Mouse (Mus musculus): Measurements from ENCODE around the gene 1110017D15Rik. TPM values are rescaled to one million over a fixed set of nuclear protein-coding genes. Genes with fewer than 3 reads are reported as not detected.
A peak's percentile ranks its signal among the peaks of the same experiment; 100 is the strongest.

Gene 1110017D15Rik
- total and polyA plus RNA-seq, 3 experiments: 3.2 TPM; not detected in 2

DNA sequence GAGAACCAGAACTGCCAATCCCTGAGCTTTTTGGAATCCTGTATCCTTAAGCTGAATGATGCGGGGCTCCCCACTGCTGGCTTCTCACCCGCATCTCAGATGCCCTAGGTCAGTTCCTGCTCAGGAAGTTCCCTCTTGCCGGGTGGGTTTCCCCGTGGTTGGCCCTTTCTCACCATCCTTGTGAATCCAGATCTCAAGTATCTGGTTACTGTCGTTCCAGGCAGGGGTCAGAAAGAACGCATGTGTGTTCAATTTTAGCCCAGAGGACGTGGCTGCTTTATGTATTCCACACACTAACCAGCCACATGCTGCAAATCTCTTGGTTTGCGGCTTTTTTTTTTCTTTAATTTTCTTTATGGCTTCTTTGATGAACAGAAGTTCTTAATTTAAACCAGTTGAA lies 3.4 kb downstream of the 1110017D15Rik start:
- H3K79me2 ChIP-seq (replicated peaks; ENCODE audit: control insufficient read depth, insufficient read depth, low read length): no peaks in the 10 kb centered on the region
- no peaks in the 10 kb centered on the region for H3K27me3 ChIP-seq (ENCODE audit: control insufficient read depth, insufficient read depth, low read length)
- no peaks in the 10 kb centered on the region for H3K4me1 ChIP-seq (ENCODE audit: control insufficient read depth, insufficient read depth, low read length)
- no peak overlapping the region for H3K4me3 ChIP-seq
- no peak for TF ChIP-seq POLR2A (IDR thresholded peaks at IDR 0.05; ENCODE audit: insufficient read depth, low read depth, low read length)
- no peak for TF ChIP-seq EP300 (IDR thresholded peaks at IDR 0.05; ENCODE audit: insufficient read depth, low read depth, low read length)
- TF ChIP-seq CTCF (IDR thresholded peaks at IDR 0.05): no peak
- no peak overlapping the region for H3K27ac ChIP-seq
- H3K36me3 ChIP-seq (ENCODE audit: control insufficient read depth, insufficient read depth, low read length): no peaks in the 10 kb centered on the region
- DNase-seq: no peak
- intact Hi-C loops (cut with DNase I): no loop called here
- 22% methylated on average over 8 of the region's 8 CpGs for WGBS
- H3K9ac ChIP-seq (ENCODE audit: low read depth, low read length): no peak overlapping the region

GRCm38 (mm10) chr4:41513309-41513708 lies 3.8 kb downstream of the 1110017D15Rik start:
- intact Hi-C loops (cut with DNase I): no loop called here
- WGBS: 32% methylated on average over 4 of the region's 4 CpGs
- no peak overlapping the region for H3K9ac ChIP-seq (ENCODE audit: low read depth, low read length)
- H3K79me2 ChIP-seq (replicated peaks; ENCODE audit: control insufficient read depth, insufficient read depth, low read length): no peaks in the 10 kb centered on the region
- no peaks in the 10 kb centered on the region for H3K36me3 ChIP-seq (ENCODE audit: control insufficient read depth, insufficient read depth, low read length)
- no peak for DNase-seq
- H3K27me3 ChIP-seq (ENCODE audit: control insufficient read depth, insufficient read depth, low read length): no peaks in the 10 kb centered on the region
- TF ChIP-seq POLR2A (IDR thresholded peaks at IDR 0.05; ENCODE audit: insufficient read depth, low read depth, low read length): no peak
- H3K4me3 ChIP-seq: no peak overlapping the region
- H3K4me1 ChIP-seq (ENCODE audit: control insufficient read depth, insufficient read depth, low read length): no peaks in the 10 kb centered on the region
- no peak overlapping the region for H3K27ac ChIP-seq

DNA sequence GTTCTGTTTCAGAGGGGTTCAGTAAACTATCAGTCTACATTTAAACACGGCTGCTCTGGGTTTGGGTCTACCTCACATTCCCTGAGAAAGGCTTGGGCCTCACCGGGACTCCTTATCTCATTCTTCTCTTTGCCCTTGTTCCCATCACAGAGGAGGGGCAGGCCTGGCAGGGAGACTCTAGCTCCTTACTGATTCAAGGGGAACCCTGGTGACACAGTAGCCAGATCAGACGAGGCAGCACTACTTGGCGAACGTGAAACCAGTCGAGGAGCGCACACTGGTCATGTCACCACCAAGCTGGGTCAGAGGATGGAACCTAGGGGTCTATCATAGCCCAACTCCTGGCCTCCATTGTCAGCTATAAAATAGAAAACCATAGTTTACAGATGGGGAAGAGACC lies 9.1 kb downstream of the 1110017D15Rik start:
- Histone ChIP-seq H3K4me1 (ENCODE audit: control insufficient read depth, insufficient read depth, low read length) (peaks cover 6% of the 10 kb centered on the region; the same call in 1 of the 2 replicates), H3K79me2 (replicated peaks; ENCODE audit: control insufficient read depth, insufficient read depth, low read length) (no peaks in the 10 kb centered on the region), H3K36me3 (ENCODE audit: control insufficient read depth, insufficient read depth, low read length) (no peaks in the 10 kb centered on the region), H3K27me3 (ENCODE audit: control insufficient read depth, insufficient read depth, low read length) (no peaks in the 10 kb centered on the region), H3K9ac (ENCODE audit: low read depth, low read length) (no peak overlapping the region), H3K4me3 (no peak overlapping the region), H3K27ac (no peak overlapping the region)
- WGBS: 61% methylated on average over 7 of the region's 7 CpGs
- intact Hi-C loops (cut with DNase I): no loop called here
- TF ChIP-seq CTCF (IDR thresholded peaks at IDR 0.05) (no peak), POLR2A (IDR thresholded peaks at IDR 0.05; ENCODE audit: insufficient read depth, low read depth, low read length) (no peak), EP300 (IDR thresholded peaks at IDR 0.05; ENCODE audit: insufficient read depth, low read depth, low read length) (no peak)
- no peak for DNase-seq

GRCm38 (mm10) chr4:41507326-41507924 lies 9.7 kb downstream of the 1110017D15Rik start:
- Histone ChIP-seq H3K79me2 (replicated peaks; ENCODE audit: control insufficient read depth, insufficient read depth, low read length) (no peaks in the 10 kb centered on the region), H3K9ac (ENCODE audit: low read depth, low read length) (peak overlapping the region; percentile 52), H3K27me3 (ENCODE audit: control insufficient read depth, insufficient read depth, low read length) (no peaks in the 10 kb centered on the region), H3K4me3 (peak overlapping the region; percentile 58), H3K4me1 (ENCODE audit: control insufficient read depth, insufficient read depth, low read length) (peaks cover 6% of the 10 kb centered on the region; the same call in 1 of the 2 replicates), H3K36me3 (ENCODE audit: control insufficient read depth, insufficient read depth, low read length) (no peaks in the 10 kb centered on the region), H3K27ac (no peak overlapping the region; the same call in 1 of the 2 replicates)
- WGBS: 16% methylated on average over 22 of the region's 22 CpGs
- intact Hi-C loops (cut with DNase I): no loop called here
- DNase-seq: no peak
- TF ChIP-seq EP300 (IDR thresholded peaks at IDR 0.05; ENCODE audit: insufficient read depth, low read depth, low read length): no peak
- TF ChIP-seq POLR2A (IDR thresholded peaks at IDR 0.05; ENCODE audit: insufficient read depth, low read depth, low read length): no peak
- no peak for TF ChIP-seq CTCF (IDR thresholded peaks at IDR 0.05)

DNA sequence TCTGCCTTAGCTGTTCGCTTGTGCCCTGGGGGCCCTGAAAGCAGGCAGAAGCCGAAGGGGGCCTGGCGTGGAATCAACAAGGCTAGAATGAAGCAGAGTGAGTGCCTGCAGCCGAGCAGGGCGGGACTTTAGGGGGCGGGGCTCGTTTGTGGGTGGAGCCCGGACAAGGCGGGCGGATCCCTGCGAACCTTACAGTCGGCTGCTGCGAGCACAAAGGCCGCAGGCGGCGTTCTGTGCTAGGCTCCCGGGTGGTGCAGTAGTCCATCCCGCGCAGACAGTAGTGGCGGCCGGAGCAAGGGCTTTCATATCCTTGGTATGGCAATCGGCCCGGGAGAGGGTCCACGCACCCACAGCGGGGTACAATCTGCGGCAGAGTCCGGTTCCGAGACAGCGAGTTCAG lies 10.2 kb downstream of the 1110017D15Rik start:
- no peaks in the 10 kb centered on the region for H3K27me3 ChIP-seq (ENCODE audit: control insufficient read depth, insufficient read depth, low read length)
- under 1% methylated on average over 29 of the region's 29 CpGs for whole genome bisulfite sequencing
- H3K79me2 ChIP-seq (replicated peaks; ENCODE audit: control insufficient read depth, insufficient read depth, low read length): no peaks in the 10 kb centered on the region

DNA sequence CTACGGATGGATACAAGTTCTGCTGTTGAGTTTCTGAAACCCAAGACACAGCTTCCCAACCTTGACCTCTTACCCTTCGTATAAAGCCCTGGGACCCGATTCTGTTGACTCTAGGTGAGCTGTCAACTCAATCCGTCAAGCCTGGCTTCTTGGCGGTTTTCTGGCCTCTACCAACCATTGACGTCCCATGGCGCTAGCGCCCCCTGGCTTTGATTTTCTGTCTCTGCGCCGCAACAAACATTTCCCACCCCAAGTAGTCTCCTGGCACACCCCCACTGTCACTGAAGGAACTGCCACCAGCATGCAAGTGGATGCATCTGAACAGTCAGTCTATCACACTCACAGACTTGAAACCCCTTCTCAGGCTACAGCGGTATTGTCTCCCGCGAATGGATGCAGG lies 11.0 kb downstream of the 1110017D15Rik start:
- DNase-seq: peak; percentile 56 to 59
- H3K27me3 ChIP-seq (ENCODE audit: control insufficient read depth, insufficient read depth, low read length): no peaks in the 10 kb centered on the region
- H3K9ac ChIP-seq (ENCODE audit: low read depth, low read length): no peak overlapping the region
- H3K79me2 ChIP-seq (replicated peaks; ENCODE audit: control insufficient read depth, insufficient read depth, low read length): no peaks in the 10 kb centered on the region
- TF ChIP-seq EP300 (IDR thresholded peaks at IDR 0.05; ENCODE audit: insufficient read depth, low read depth, low read length): no peak
- TF ChIP-seq CTCF (IDR thresholded peaks at IDR 0.05): peak; percentile 69
- no peaks in the 10 kb centered on the region for H3K36me3 ChIP-seq (ENCODE audit: control insufficient read depth, insufficient read depth, low read length)
- H3K4me3 ChIP-seq: no peak overlapping the region
- WGBS: 17% methylated on average over 13 of the region's 13 CpGs
- peaks cover 6% of the 10 kb centered on the region; the same call in 1 of the 2 replicates for H3K4me1 ChIP-seq (ENCODE audit: control insufficient read depth, insufficient read depth, low read length)
- no peak overlapping the region for H3K27ac ChIP-seq
- intact Hi-C loops (cut with DNase I): no loop called here

More for the DNA sequence above, 10.2 kb downstream of the 1110017D15Rik start:
- peak overlapping the region; percentile 58 for H3K4me3 ChIP-seq
- peak; percentile 88 to 93 for DNase-seq
- H3K9ac ChIP-seq (ENCODE audit: low read depth, low read length): peak overlapping the region; percentile 53
- no peaks in the 10 kb centered on the region for H3K36me3 ChIP-seq (ENCODE audit: control insufficient read depth, insufficient read depth, low read length)
- H3K4me1 ChIP-seq (ENCODE audit: control insufficient read depth, insufficient read depth, low read length): peaks cover 6% of the 10 kb centered on the region; the same call in 1 of the 2 replicates
- TF ChIP-seq EP300 (IDR thresholded peaks at IDR 0.05; ENCODE audit: insufficient read depth, low read depth, low read length): no peak
- TF ChIP-seq CTCF (IDR thresholded peaks at IDR 0.05): peak; percentile 52
- intact Hi-C loops (cut with DNase I): no loop called here
- H3K27ac ChIP-seq: peak overlapping the region; percentile 18; the same call in 1 of the 2 replicates
